15 mouse cellular contexts compared by ENCODE assay signal in the genomic region with DNA sequence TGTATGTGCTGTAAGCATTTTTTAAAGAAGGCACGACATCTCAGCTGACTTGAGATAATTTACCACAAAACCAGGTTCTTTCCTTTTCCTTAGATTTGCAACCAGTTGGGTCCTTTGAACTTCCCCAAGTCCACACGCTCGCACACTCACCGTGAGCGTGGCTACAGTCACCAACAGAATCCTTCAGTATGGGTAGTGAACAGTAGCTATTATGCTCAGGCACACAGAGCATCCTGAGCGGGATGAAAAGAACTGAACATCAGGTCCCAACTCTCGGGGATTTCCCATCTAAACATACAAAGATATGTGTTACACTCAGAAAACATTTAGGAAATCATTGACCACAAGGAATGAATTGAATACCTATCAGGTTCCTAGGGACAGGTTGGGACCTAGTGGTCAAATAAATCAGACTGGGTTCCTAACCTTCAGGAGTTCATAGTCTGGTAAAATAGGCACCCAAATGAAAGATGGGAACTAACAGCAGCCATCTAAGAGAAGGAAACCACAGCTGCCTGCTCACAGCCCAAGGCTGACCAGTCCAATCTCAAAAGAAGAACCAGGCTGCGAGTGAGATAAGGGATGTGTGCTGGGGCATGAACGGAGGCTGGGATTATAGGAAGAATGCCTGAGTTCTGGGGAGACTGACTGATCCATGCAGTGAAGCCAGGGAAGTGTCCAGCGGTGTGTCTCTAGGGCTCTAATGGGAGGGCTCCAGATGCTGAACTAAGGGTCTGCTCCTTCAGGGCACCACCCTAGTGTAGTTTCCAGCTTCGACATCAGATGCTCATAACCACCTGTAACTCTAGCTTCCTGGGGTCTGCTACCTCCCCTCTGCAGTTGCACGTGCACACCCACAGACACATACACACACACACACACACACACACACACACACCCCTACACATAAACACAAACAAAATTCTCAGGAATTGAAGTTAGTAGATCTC. TPM values are rescaled to one million over a fixed set of nuclear protein-coding genes. Genes with fewer than 3 reads are reported as not detected.
DNase-seq lines count a peak whose midpoint lies in the region; ATAC-seq and TF ChIP-seq lines count a peak whose summit lies in the region.
"Had no signal": no experiment of that assay in that cellular context is flagged by ENCODE, and none has a peak within 500 bp of the region (broad histone marks: within the 10 kb centered on the region; RNA-seq: fewer than 3 reads in every experiment).

No protein-coding gene starts in this region.

- intact Hi-C loops in heart, postnatal 14 days (cut with DNase I) = no loop called here
- intact Hi-C loops in gastrocnemius, postnatal 36 days (cut with DNase I) = no loop called here

- no peak overlapping the region for H3K4me2 ChIP-seq in heart, postnatal 0 days (ENCODE audit: low read depth, low read length)
- H3K4me2 ChIP-seq: heart, embryonic 15.5 days; neural tube, embryonic 15.5 days had no signal

- no peak for TF ChIP-seq CTCF in heart, postnatal 0 days (IDR thresholded peaks at IDR 0.05; ENCODE audit: low read depth)

- TF ChIP-seq EP300 in heart, postnatal 0 days (IDR thresholded peaks at IDR 0.05; ENCODE audit: low read depth) = no peak

- H3K27me3 ChIP-seq in heart, postnatal 0 days (ENCODE audit: control insufficient read depth, insufficient read depth, low read length) = no peaks in the 10 kb centered on the region
- peaks cover 14% of the 10 kb centered on the region for H3K27me3 ChIP-seq in megakaryocyte, embryonic 14.5 days (replicated peaks)
- H3K27me3 ChIP-seq: heart, embryonic 15.5 days; neural tube, embryonic 15.5 days had no signal

- no peak overlapping the region for H3K9ac ChIP-seq in heart, postnatal 0 days (replicated peaks; ENCODE audit: low read depth, low read length)
- H3K9ac ChIP-seq: heart, embryonic 15.5 days; neural tube, embryonic 15.5 days had no signal

- no peak for ATAC-seq in heart, postnatal 0 days (ENCODE audit: insufficient read depth, low read depth)
- ATAC-seq in hematopoietic stem cell, adult 5-6 weeks (replicated peaks in 1 of 2; ENCODE audit: insufficient read depth in 1 of 2, low FRiP score in 2 of 2, low TSS enrichment in 1 of 2, low read depth in 1 of 2, poor library complexity in 2 of 2, severe bottlenecking in 2 of 2) = peak; percentile 15 to 46; a peak in 3 of 4 replicates
- ATAC-seq: hindbrain, postnatal 0 days had no signal

- 75% methylated on average over 12 of the region's 12 CpGs for WGBS in heart, postnatal 0 days

- no peak for DNase-seq in heart, postnatal 0 days (ENCODE audit: low spot score)
- no peak for DNase-seq in heart, postnatal 14 days
- peak; percentile 40 to 44 for DNase-seq in thymus, postnatal 36 days
- DNase-seq in gastrocnemius, postnatal 36 days = no peak
- DNase-seq in right cerebral cortex, postnatal 36 days (ENCODE audit: low spot score in 2 of 2) = no peak
- no peak for DNase-seq in cerebellum, adult 11-12 months
- DNase-seq: cerebellum, adult 18-20 months; lung, adult 18-20 months; right cerebral cortex, adult 18-20 months had no signal

- no peaks in the 10 kb centered on the region for H3K36me3 ChIP-seq in heart, postnatal 0 days (replicated peaks; ENCODE audit: control insufficient read depth, insufficient read depth, low read length)
- H3K36me3 ChIP-seq in megakaryocyte, embryonic 14.5 days (replicated peaks; ENCODE audit: low read length) = no peaks in the 10 kb centered on the region
- H3K36me3 ChIP-seq: heart, embryonic 15.5 days; neural tube, embryonic 15.5 days had no signal

- peak overlapping the region; percentile 52; the same call in 1 of the 2 replicates for H3K27ac ChIP-seq in heart, postnatal 0 days (ENCODE audit: low read depth)
- H3K27ac ChIP-seq: heart, embryonic 15.5 days; hindbrain, postnatal 0 days; neural tube, embryonic 15.5 days had no signal

- no peak overlapping the region for H3K4me3 ChIP-seq in heart, postnatal 0 days (ENCODE audit: low read depth, low read length)
- peak overlapping the region; percentile 4 for H3K4me3 ChIP-seq in megakaryocyte, embryonic 14.5 days (replicated peaks)
- H3K4me3 ChIP-seq: erythroblast, embryonic 14.5 days; heart, embryonic 15.5 days; neural tube, embryonic 15.5 days had no signal

- H3K4me1 ChIP-seq in heart, postnatal 0 days (ENCODE audit: control insufficient read depth, insufficient read depth) = no peaks in the 10 kb centered on the region; the same call in 1 of the 2 replicates
- H3K4me1 ChIP-seq in megakaryocyte, embryonic 14.5 days = peaks cover 42% of the 10 kb centered on the region
- H3K4me1 ChIP-seq: neural tube, embryonic 15.5 days had no signal

- H3K9me3 ChIP-seq in heart, postnatal 0 days (replicated peaks; ENCODE audit: control insufficient read depth, low read length) = no peaks in the 10 kb centered on the region
- H3K9me3 ChIP-seq in megakaryocyte, embryonic 14.5 days = peaks cover 14% of the 10 kb centered on the region
- H3K9me3 ChIP-seq: heart, embryonic 15.5 days; neural tube, embryonic 15.5 days had no signal

RNA-seq across cellular contexts. Expression of gene Coa7, which starts 10.0 kb away (rescaled TPM):
- total RNA-seq in heart, postnatal 0 days (2014; rRNA removed; ENCODE audit: low replicate concordance) = 26.0 and 41.8 TPM in 2 replicates
- 61.7 and 63.8 TPM in 2 replicates for polyA plus RNA-seq in heart, postnatal 0 days (2015; fragmentation: Nextera tagmentation; extraction: Ambion mirVana)
- 10 to 100 TPM; 41.1 TPM for total RNA-seq in heart, postnatal 14 days (2021)
- total RNA-seq in hematopoietic stem cell, adult 5-6 weeks (2017) = 8.2 and 13.3 TPM in 2 replicates
- polyA plus RNA-seq in megakaryocyte, embryonic 14.5 days (2012; ENCODE audit: insufficient read depth, low replicate concordance) = 5.0 TPM in 1 of 2 replicates, not detected in the other
- 10 to 100 TPM; 35.5 to 39.9 TPM for total RNA-seq in gastrocnemius, postnatal 36 days (2021)

RNA-seq across cellular contexts. Expression of gene Zyg11b, which starts 17.0 kb away (rescaled TPM):
- 25.2 and 30.3 TPM in 2 replicates for total RNA-seq in heart, postnatal 0 days (2014; rRNA removed; ENCODE audit: low replicate concordance)
- 5.6 and 6.5 TPM in 2 replicates for polyA plus RNA-seq in heart, postnatal 0 days (2015; fragmentation: Nextera tagmentation; extraction: Ambion mirVana)
- 10 to 100 TPM; 37.6 to 39.1 TPM for total RNA-seq in heart, postnatal 14 days (2021)
- 32.3 TPM in 2 replicates for total RNA-seq in hematopoietic stem cell, adult 5-6 weeks (2017)
- 0.37 and 0.89 TPM in 2 replicates for polyA plus RNA-seq in megakaryocyte, embryonic 14.5 days (2012; ENCODE audit: insufficient read depth, low replicate concordance)
- 10 to 100 TPM; 52.7 to 60.2 TPM for total RNA-seq in gastrocnemius, postnatal 36 days (2021)

Comparison
In these comparisons a context has a peak if more than half of its experiments do, and no peak if none do; other contexts are left out.
1. DNase-seq: peak in thymus, postnatal 36 days (2 of 2); none in heart, postnatal 0 days (single experiment), heart, postnatal 14 days (0 of 2), gastrocnemius, postnatal 36 days (0 of 2), right cerebral cortex, postnatal 36 days (0 of 2) and cerebellum, adult 11-12 months (single experiment).